Mouse (Mus musculus): ENCODE data around the gene Sh3bp4. TPM values are rescaled to one million over a fixed set of nuclear protein-coding genes. Genes with fewer than 3 reads are reported as not detected.

Sh3bp4 gene
- polyA plus RNA-seq, 1 experiment from 2014 or later, result 1.2 TPM

DNA sequence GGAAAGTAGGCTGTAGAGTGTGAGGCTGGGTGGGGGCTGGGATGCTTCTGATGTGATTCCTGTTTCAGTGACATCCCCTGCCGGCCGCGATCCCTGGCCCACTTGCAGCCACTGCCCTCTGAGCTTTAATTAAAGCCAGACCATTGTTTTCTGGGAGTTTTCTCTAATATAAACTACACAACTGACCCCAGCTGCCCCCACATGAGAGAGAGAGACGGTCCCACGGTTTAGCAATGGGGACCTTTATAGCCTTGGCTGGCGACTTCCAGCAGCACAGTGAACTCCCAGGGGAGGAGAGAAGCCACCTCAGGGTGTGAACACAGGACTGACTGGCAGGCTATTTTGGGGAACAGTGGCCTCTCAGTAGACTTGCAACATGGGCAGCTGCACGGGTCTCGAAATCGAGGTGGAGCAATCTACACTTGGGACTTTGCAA, 96.6 kb downstream of the Sh3bp4 start:
- ATAC-seq (ENCODE audit: low read depth), result no peak
- Histone ChIP-seq H3K36me3 (ENCODE audit: control insufficient read depth, insufficient read depth) (no peaks in the 10 kb centered on the region), H3K9ac (ENCODE audit: low read depth, low read length) (no peak overlapping the region), H3K4me3 (ENCODE audit: low read depth, low read length) (no peak overlapping the region), H3K9me3 (replicated peaks; ENCODE audit: control insufficient read depth, low read length) (no peaks in the 10 kb centered on the region), H3K4me1 (ENCODE audit: control insufficient read depth, low read depth, low read length) (no peaks in the 10 kb centered on the region), H3K4me2 (ENCODE audit: low read depth, low read length) (no peak overlapping the region), H3K27ac (ENCODE audit: low read length) (no peak overlapping the region), H3K27me3 (ENCODE audit: control insufficient read depth, insufficient read depth, low read depth, low read length) (no peaks in the 10 kb centered on the region)
- WGBS (ENCODE audit: insufficient replicate concordance), result 47% methylated on average over 9 of the region's 9 CpGs

GRCm38 (mm10) chr1:89171275-89171767, 101.1 kb downstream of the Sh3bp4 start:
- H3K4me1 ChIP-seq (ENCODE audit: control insufficient read depth, low read depth, low read length), result no peaks in the 10 kb centered on the region

GRCm38 (mm10) chr1:89174621-89175020, 104.4 kb downstream of the Sh3bp4 start:
- no peak for ATAC-seq (ENCODE audit: low read depth)

More at GRCm38 (mm10) chr1:89171275-89171767, 101.1 kb downstream of the Sh3bp4 start:
- no peak for ATAC-seq (ENCODE audit: low read depth)
- no peaks in the 10 kb centered on the region for H3K9me3 ChIP-seq (replicated peaks; ENCODE audit: control insufficient read depth, low read length)
- H3K4me2 ChIP-seq (ENCODE audit: low read depth, low read length), result no peak overlapping the region
- H3K27me3 ChIP-seq (ENCODE audit: control insufficient read depth, insufficient read depth, low read depth, low read length), result no peaks in the 10 kb centered on the region
- 67% methylated on average over 8 of the region's 8 CpGs for WGBS (ENCODE audit: insufficient replicate concordance)
- no peak overlapping the region for H3K4me3 ChIP-seq (ENCODE audit: low read depth, low read length)
- H3K27ac ChIP-seq (ENCODE audit: low read length), result no peak overlapping the region
- H3K9ac ChIP-seq (ENCODE audit: low read depth, low read length), result no peak overlapping the region
- no peaks in the 10 kb centered on the region for H3K36me3 ChIP-seq (ENCODE audit: control insufficient read depth, insufficient read depth)

GRCm38 (mm10) chr1:89175355-89175754, 105.1 kb downstream of the Sh3bp4 start:
- Histone ChIP-seq H3K4me2 (ENCODE audit: low read depth, low read length) (no peak overlapping the region), H3K9ac (ENCODE audit: low read depth, low read length) (no peak overlapping the region), H3K36me3 (ENCODE audit: control insufficient read depth, insufficient read depth) (no peaks in the 10 kb centered on the region), H3K4me1 (ENCODE audit: control insufficient read depth, low read depth, low read length) (no peaks in the 10 kb centered on the region), H3K27ac (ENCODE audit: low read length) (no peak overlapping the region), H3K9me3 (replicated peaks; ENCODE audit: control insufficient read depth, low read length) (no peaks in the 10 kb centered on the region), H3K27me3 (ENCODE audit: control insufficient read depth, insufficient read depth, low read depth, low read length) (no peaks in the 10 kb centered on the region), H3K4me3 (ENCODE audit: low read depth, low read length) (no peak overlapping the region)
- WGBS (ENCODE audit: insufficient replicate concordance), result 38% methylated on average over 2 of the region's 2 CpGs
- ATAC-seq (ENCODE audit: low read depth), result no peak

More at GRCm38 (mm10) chr1:89174621-89175020, 104.4 kb downstream of the Sh3bp4 start:
- WGBS (ENCODE audit: insufficient replicate concordance), result 53% methylated on average over 7 of the region's 7 CpGs
- Histone ChIP-seq H3K27ac (ENCODE audit: low read length) (no peak overlapping the region), H3K27me3 (ENCODE audit: control insufficient read depth, insufficient read depth, low read depth, low read length) (no peaks in the 10 kb centered on the region), H3K4me1 (ENCODE audit: control insufficient read depth, low read depth, low read length) (no peaks in the 10 kb centered on the region), H3K4me3 (ENCODE audit: low read depth, low read length) (no peak overlapping the region), H3K36me3 (ENCODE audit: control insufficient read depth, insufficient read depth) (no peaks in the 10 kb centered on the region), H3K9me3 (replicated peaks; ENCODE audit: control insufficient read depth, low read length) (no peaks in the 10 kb centered on the region), H3K4me2 (ENCODE audit: low read depth, low read length) (no peak overlapping the region), H3K9ac (ENCODE audit: low read depth, low read length) (no peak overlapping the region)

DNA sequence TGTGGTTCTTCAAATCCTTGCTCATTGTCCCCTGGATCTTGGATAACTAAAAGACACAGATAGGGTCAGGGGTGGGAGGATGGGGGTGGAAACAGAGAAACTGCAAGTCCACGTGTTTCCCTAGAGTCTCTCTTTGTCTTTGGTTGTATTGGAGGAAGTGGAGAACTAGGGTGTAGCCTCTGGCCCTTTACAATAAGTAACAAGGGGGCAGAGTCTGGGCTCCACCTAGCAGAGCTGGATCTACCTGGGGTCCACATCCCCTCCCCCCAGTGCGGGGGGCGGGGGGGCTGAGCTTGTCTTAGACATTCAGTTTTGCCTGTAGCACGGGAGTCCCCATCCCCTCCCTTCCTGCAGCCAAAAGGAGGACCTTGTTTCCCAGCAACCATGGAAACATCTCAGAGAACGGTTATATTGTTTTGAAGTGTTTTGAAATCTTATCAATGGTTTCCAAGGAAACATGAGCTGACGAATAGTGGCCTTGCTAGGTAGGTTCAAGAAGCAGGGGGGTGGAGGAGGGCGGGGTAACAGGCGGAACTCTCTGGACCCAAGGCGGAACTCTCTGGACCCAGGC, 113.1 kb downstream of the Sh3bp4 start:
- H3K9ac ChIP-seq (ENCODE audit: low read depth, low read length), result no peak overlapping the region
- 18% methylated on average over 9 of the region's 9 CpGs for WGBS (ENCODE audit: insufficient replicate concordance)
- ATAC-seq (ENCODE audit: low read depth), result no peak
- no peaks in the 10 kb centered on the region for H3K4me1 ChIP-seq (ENCODE audit: control insufficient read depth, low read depth, low read length)
- H3K9me3 ChIP-seq (replicated peaks; ENCODE audit: control insufficient read depth, low read length), result no peaks in the 10 kb centered on the region
- no peaks in the 10 kb centered on the region for H3K36me3 ChIP-seq (ENCODE audit: control insufficient read depth, insufficient read depth)
- H3K4me2 ChIP-seq (ENCODE audit: low read depth, low read length), result no peak overlapping the region
- H3K27me3 ChIP-seq (ENCODE audit: control insufficient read depth, insufficient read depth, low read depth, low read length), result no peaks in the 10 kb centered on the region
- no peak overlapping the region for H3K27ac ChIP-seq (ENCODE audit: low read length)
- H3K4me3 ChIP-seq (ENCODE audit: low read depth, low read length), result no peak overlapping the region

- no peak overlapping the region for H3K4me3 ChIP-seq (ENCODE audit: low read depth, low read length)
- H3K4me2 ChIP-seq (ENCODE audit: low read depth, low read length), result no peak overlapping the region
- no peak overlapping the region for H3K27ac ChIP-seq (ENCODE audit: low read length)
- H3K27me3 ChIP-seq (ENCODE audit: control insufficient read depth, insufficient read depth, low read depth, low read length), result no peaks in the 10 kb centered on the region
- H3K9me3 ChIP-seq (replicated peaks; ENCODE audit: control insufficient read depth, low read length), result no peaks in the 10 kb centered on the region
- 63% methylated on average over 6 of the region's 6 CpGs for WGBS (ENCODE audit: insufficient replicate concordance)
- no peak for ATAC-seq (ENCODE audit: low read depth)
- H3K9ac ChIP-seq (ENCODE audit: low read depth, low read length), result no peak overlapping the region
- no peaks in the 10 kb centered on the region for H3K4me1 ChIP-seq (ENCODE audit: control insufficient read depth, low read depth, low read length)
- no peaks in the 10 kb centered on the region for H3K36me3 ChIP-seq (ENCODE audit: control insufficient read depth, insufficient read depth)
These were observed 114.0 kb downstream of the Sh3bp4 start for GRCm38 (mm10) chr1:89184111-89184785.

DNA sequence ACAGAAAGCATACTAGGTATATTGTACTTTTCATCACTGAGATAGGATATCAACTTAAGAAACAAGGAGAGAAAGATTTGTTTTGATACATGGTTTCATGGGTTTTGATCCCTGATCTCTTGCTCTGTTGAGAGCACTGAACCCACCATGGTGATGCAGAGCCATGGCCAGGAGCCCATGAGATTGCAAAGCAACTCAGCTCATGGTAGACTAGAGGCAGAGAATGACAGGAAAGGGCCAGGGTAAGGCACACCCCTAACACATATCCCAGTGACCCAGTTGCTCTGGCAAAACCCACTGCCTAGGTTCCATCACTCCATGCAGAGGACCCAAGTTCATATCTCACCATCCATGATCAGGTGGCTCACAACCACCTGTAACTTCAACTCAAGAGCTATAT, 114.6 kb downstream of the Sh3bp4 start:
- no peaks in the 10 kb centered on the region for H3K9me3 ChIP-seq (replicated peaks; ENCODE audit: control insufficient read depth, low read length)
- H3K4me1 ChIP-seq (ENCODE audit: control insufficient read depth, low read depth, low read length), result no peaks in the 10 kb centered on the region
- no peak overlapping the region for H3K4me3 ChIP-seq (ENCODE audit: low read depth, low read length)
- no peaks in the 10 kb centered on the region for H3K27me3 ChIP-seq (ENCODE audit: control insufficient read depth, insufficient read depth, low read depth, low read length)
- no peak overlapping the region for H3K9ac ChIP-seq (ENCODE audit: low read depth, low read length)
- ATAC-seq (ENCODE audit: low read depth), result no peak
- H3K4me2 ChIP-seq (ENCODE audit: low read depth, low read length), result no peak overlapping the region
- no peaks in the 10 kb centered on the region for H3K36me3 ChIP-seq (ENCODE audit: control insufficient read depth, insufficient read depth)
- H3K27ac ChIP-seq (ENCODE audit: low read length), result no peak overlapping the region

- H3K4me1 ChIP-seq (ENCODE audit: control insufficient read depth, low read depth, low read length), result no peaks in the 10 kb centered on the region
- 74% methylated on average over 7 of the region's 7 CpGs for WGBS (ENCODE audit: insufficient replicate concordance)
- no peak for ATAC-seq (ENCODE audit: low read depth)
- H3K9ac ChIP-seq (ENCODE audit: low read depth, low read length), result no peak overlapping the region
- no peaks in the 10 kb centered on the region for H3K27me3 ChIP-seq (ENCODE audit: control insufficient read depth, insufficient read depth, low read depth, low read length)
- H3K27ac ChIP-seq (ENCODE audit: low read length), result no peak overlapping the region
- no peak overlapping the region for H3K4me3 ChIP-seq (ENCODE audit: low read depth, low read length)
- no peak overlapping the region for H3K4me2 ChIP-seq (ENCODE audit: low read depth, low read length)
- H3K36me3 ChIP-seq (ENCODE audit: control insufficient read depth, insufficient read depth), result no peaks in the 10 kb centered on the region
- H3K9me3 ChIP-seq (replicated peaks; ENCODE audit: control insufficient read depth, low read length), result no peaks in the 10 kb centered on the region
These were observed 117.2 kb downstream of the Sh3bp4 start for GRCm38 (mm10) chr1:89187441-89187840.

GRCm38 (mm10) chr1:89188091-89188490, 117.9 kb downstream of the Sh3bp4 start:
- no peak overlapping the region for H3K4me3 ChIP-seq (ENCODE audit: low read depth, low read length)
- H3K9me3 ChIP-seq (replicated peaks; ENCODE audit: control insufficient read depth, low read length), result no peaks in the 10 kb centered on the region
- H3K9ac ChIP-seq (ENCODE audit: low read depth, low read length), result no peak overlapping the region
- H3K36me3 ChIP-seq (ENCODE audit: control insufficient read depth, insufficient read depth), result no peaks in the 10 kb centered on the region
- WGBS (ENCODE audit: insufficient replicate concordance), result 51% methylated on average over 4 of the region's 4 CpGs
- H3K4me1 ChIP-seq (ENCODE audit: control insufficient read depth, low read depth, low read length), result no peaks in the 10 kb centered on the region
- no peaks in the 10 kb centered on the region for H3K27me3 ChIP-seq (ENCODE audit: control insufficient read depth, insufficient read depth, low read depth, low read length)
- no peak overlapping the region for H3K27ac ChIP-seq (ENCODE audit: low read length)
- no peak overlapping the region for H3K4me2 ChIP-seq (ENCODE audit: low read depth, low read length)
- ATAC-seq (ENCODE audit: low read depth), result no peak
